Mouse (Mus musculus): ENCODE data around the gene Rab10.
A peak's percentile ranks its signal among the peaks of the same experiment; 100 is the strongest.

- TF ChIP-seq CTCF (IDR thresholded peaks at IDR 0.05; ENCODE audit: extremely low read depth, insufficient read depth, low read length) (peak; percentile 52; the same call in 1 of the 2 replicates), POLR2A (IDR thresholded peaks at IDR 0.05; ENCODE audit: extremely low read depth, insufficient read depth, low read length) (no peak)
Observed at GRCm38 (mm10) chr12:3359302-3359701, 49.5 kb upstream of the Rab10 start.

All from cortical plate, adult 2 months (tissue).